Mouse (Mus musculus) bone marrow, adult 2 months (tissue): Measurements from ENCODE around the gene Rtp3.

Source experiments
- CTCF ChIP-seq: fragments of 200-500 bp; IDR thresholded peaks from 2 replicates; pipeline ENCODE4 v1.5.1; 2011; ENCODE audit warnings: low read length, control low read depth; ENCODE audit not compliant: control insufficient read depth, insufficient read depth
- POLR2A ChIP-seq: fragments of 200-500 bp; IDR thresholded peaks from 2 replicates; pipeline ENCODE4 v1.6.1; 2011; ENCODE audit warnings: low read depth, mild to moderate bottlenecking, control low read depth, low read length, borderline replicate concordance; ENCODE audit not compliant: control insufficient read depth

- TF ChIP-seq CTCF (no peak), POLR2A (no peak)
Observed at GRCm38 (mm10) chr9:110946548-110947044, 43.8 kb downstream of the Rtp3 start.
